Mouse (Mus musculus) adrenal gland, postnatal 14 days (tissue): Measurements from ENCODE around the gene Mylk4. TPM values are rescaled to one million over a fixed set of nuclear protein-coding genes. Genes with fewer than 3 reads are reported as not detected.

ENCODE experiments used
- total RNA-seq: library from RNA; stranded (reverse); gene quantifications from 2 replicates; pipeline ENCODE4 v1.2.3, GENCODE M21; 2021

Gene Mylk4
- total RNA-seq, 1 experiment from 2014 or later: 0.07 TPM

Other genes with a start within 250 kb of the Mylk4 start
- 35.2 and 45.9 TPM in 2 replicates for gene Wrnip1, start 18.1 kb upstream of the Mylk4 start, total RNA-seq
- not detected in 2 replicates for gene D930007J09Rik, start 18.9 kb upstream of the Mylk4 start, total RNA-seq
- 65.7 and 67.1 TPM in 2 replicates for gene Serpinb1a, start 67.2 kb upstream of the Mylk4 start, total RNA-seq
- not detected in 2 replicates for gene Serpinb1c, start 114.3 kb upstream of the Mylk4 start, total RNA-seq
- 26.4 and 27.6 TPM in 2 replicates for gene Serpinb6b, start 181.3 kb upstream of the Mylk4 start, total RNA-seq
- gene Serpinb9, start 219.3 kb upstream of the Mylk4 start, total RNA-seq: 14.4 and 16.1 TPM in 2 replicates
- gene Serpinb9b, start 243.5 kb upstream of the Mylk4 start, total RNA-seq: 0.22 TPM in 1 of 2 replicates, not detected in the other